Mouse (Mus musculus) myocyte (in vitro differentiated cells): ENCODE data around the gene Lalba. TPM values are rescaled to one million over a fixed set of nuclear protein-coding genes. Genes with fewer than 3 reads are reported as not detected.

Experiments
- H3K27me3 ChIP-seq: one replicate; pipeline ENCODE4 v1.6.1; 2011; ENCODE audit not compliant: control insufficient read depth, insufficient read depth, insufficient read length
- H3K36me3 ChIP-seq: one replicate; pipeline ENCODE4 v1.6.1; 2011; ENCODE audit not compliant: control insufficient read depth, insufficient read depth
- H3K4me2 ChIP-seq: one replicate; pipeline ENCODE4 v1.6.1; 2011; ENCODE audit warnings: low read depth, control low read depth
- H3K4me3 ChIP-seq: one replicate; pipeline ENCODE4 v1.5.1; 2011; ENCODE audit warnings: mild to moderate bottlenecking, control low read depth, moderate library complexity
- H3K79me2 ChIP-seq: one replicate; pipeline ENCODE4 v1.6.1; 2011; ENCODE audit not compliant: control insufficient read depth, insufficient read depth
- H3ac ChIP-seq: one replicate; pipeline ENCODE4 v1.6.1; 2011; ENCODE audit not compliant: control insufficient read depth, insufficient read length
- CEBPB ChIP-seq: IDR thresholded peaks from 2 replicates; pipeline ENCODE4 v1.6.1; 2011; ENCODE audit warnings: mild to moderate bottlenecking, moderate library complexity; ENCODE audit not compliant: poor library complexity, insufficient read depth, severe bottlenecking
- E2F4 ChIP-seq: IDR thresholded peaks from one replicate; pipeline ENCODE4 v1.6.1; 2011; ENCODE audit warnings: mild to moderate bottlenecking, control low read depth, moderate library complexity; ENCODE audit not compliant: insufficient read depth
- MAX ChIP-seq: IDR thresholded peaks from one replicate; pipeline ENCODE4 v1.6.1; 2011; ENCODE audit warnings: low read depth, mild to moderate bottlenecking, control low read depth
- MYOD1 ChIP-seq, 3 experiments: IDR thresholded peaks; one replicate each; pipeline ENCODE4 v1.6.1; 2011; ENCODE audit warnings: control low read depth in 2 of 3, low read depth in 2 of 3, mild to moderate bottlenecking in 2 of 3, moderate library complexity in 1 of 3; ENCODE audit not compliant: insufficient read length in 2 of 3, control insufficient read depth in 1 of 3
- MYOG ChIP-seq, 3 experiments: IDR thresholded peaks; one replicate each; pipeline ENCODE4 v1.6.1; 2011; ENCODE audit warnings: control low read depth in 2 of 3, low read depth in 2 of 3, mild to moderate bottlenecking in 2 of 3; ENCODE audit not compliant: insufficient read length in 2 of 3, control insufficient read depth in 1 of 3, insufficient read depth in 1 of 3
- POLR2A ChIP-seq: IDR thresholded peaks from one replicate; pipeline ENCODE4 v1.6.1; 2011; ENCODE audit warnings: low read depth, mild to moderate bottlenecking, control low read depth, moderate library complexity; ENCODE audit not compliant: insufficient read length
- POLR2AphosphoS2 ChIP-seq: IDR thresholded peaks from one replicate; pipeline ENCODE4 v1.6.1; 2011; ENCODE audit warnings: low read depth, control low read depth; ENCODE audit not compliant: insufficient read length
- REST ChIP-seq: IDR thresholded peaks from one replicate; pipeline ENCODE4 v1.6.1; 2011; ENCODE audit warnings: mild to moderate bottlenecking, control low read depth, moderate library complexity; ENCODE audit not compliant: insufficient read depth, insufficient read length
- SRF ChIP-seq: IDR thresholded peaks from one replicate; pipeline ENCODE4 v1.6.1; 2011; ENCODE audit warnings: low read depth; ENCODE audit not compliant: control insufficient read depth, insufficient read length
- TCF12 ChIP-seq: IDR thresholded peaks from one replicate; pipeline ENCODE4 v1.6.1; 2011; ENCODE audit warnings: mild to moderate bottlenecking, control low read depth; ENCODE audit not compliant: poor library complexity, insufficient read depth, severe bottlenecking
- TCF3 ChIP-seq: IDR thresholded peaks from one replicate; pipeline ENCODE4 v1.6.1; 2011; ENCODE audit warnings: low read depth, control low read depth; ENCODE audit not compliant: insufficient read length
- USF1 ChIP-seq: IDR thresholded peaks from one replicate; pipeline ENCODE4 v1.6.1; 2011; ENCODE audit warnings: low read depth, mild to moderate bottlenecking, control low read depth, moderate library complexity
- polyA plus RNA-seq: library from polyadenylated mRNA; unstranded; fragments of >200 nt; fragmentation: generic; extraction: Trizol; gene quantifications from one replicate; pipeline ENCODE4 v1.2.1, GENCODE M21; 2012; ENCODE audit warnings: missing spikeins

The Lalba gene
- polyA plus RNA-seq: not detected

DNA sequence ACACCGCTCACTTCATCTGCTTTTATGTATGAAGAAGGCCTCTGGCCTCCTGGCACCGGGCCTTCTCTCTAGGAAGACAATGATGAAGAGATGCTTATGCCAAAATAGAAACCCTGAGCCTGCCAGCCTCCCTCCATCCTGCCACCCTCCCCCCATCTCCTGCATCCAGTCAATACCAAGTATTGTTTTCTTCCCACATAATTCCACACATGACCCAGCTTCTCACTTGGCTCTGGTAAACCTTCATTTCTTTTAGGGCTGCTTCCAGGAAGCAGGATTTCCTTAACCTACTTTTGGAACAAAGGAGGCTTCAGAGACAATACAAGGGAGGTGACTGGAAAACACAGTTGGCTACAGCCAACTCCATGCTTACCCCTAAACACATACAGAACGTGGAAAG, at the start of gene Lalba:
Lalba (minus strand) TSS at position 21 of the 400 bp plus-strand sequence.
- Histone ChIP-seq H3K27me3 (peaks cover 53% of the 10 kb centered on the region), H3K4me2 (no peak within 1 kb of the TSS), H3ac (no peak within 1 kb of the TSS), H3K79me2 (no peaks in the 10 kb centered on the region), H3K36me3 (no peaks in the 10 kb centered on the region), H3K4me3 (no peak within 1 kb of the TSS)
- TF ChIP-seq REST (no peak), E2F4 (no peak), USF1 (no peak), POLR2A (no peak), CEBPB (no peak), SRF (no peak), MYOG (IDR thresholded peaks at IDR 0.05; ENCODE audit: control insufficient read depth in 1 of 3, insufficient read depth in 1 of 3, insufficient read length in 2 of 3, low read depth in 2 of 3) (no peak), MAX (no peak), TCF12 (no peak), POLR2AphosphoS2 (no peak), TCF3 (no peak), MYOD1 (IDR thresholded peaks at IDR 0.05; ENCODE audit: control insufficient read depth in 1 of 3, insufficient read length in 2 of 3, low read depth in 2 of 3) (no peak)

DNA sequence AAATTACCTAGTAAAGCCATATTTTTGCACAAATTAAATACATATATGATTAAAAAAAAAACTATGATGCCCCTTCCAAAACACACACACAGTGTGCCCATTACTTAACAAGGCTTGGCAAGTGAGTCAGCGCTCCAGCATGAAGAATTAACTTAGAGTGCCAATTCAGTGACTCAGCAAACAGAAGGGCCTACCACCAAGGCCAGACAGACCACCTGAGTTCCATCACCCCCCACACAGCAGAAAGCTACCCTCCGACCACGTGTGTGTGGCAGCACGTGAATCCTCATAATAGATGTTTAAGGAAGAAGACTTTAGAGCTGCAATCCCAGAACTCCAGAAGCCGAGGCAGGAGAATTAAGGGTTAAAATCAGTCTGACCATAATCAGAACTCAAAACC, 49.8 kb upstream of the Lalba start:
- TF ChIP-seq POLR2AphosphoS2 (peak; percentile 77), TCF12 (no peak), MYOG (IDR thresholded peaks at IDR 0.05; ENCODE audit: control insufficient read depth in 1 of 3, insufficient read depth in 1 of 3, insufficient read length in 2 of 3, low read depth in 2 of 3) (peak in 1 of 3 experiments; percentile 31), REST (no peak), USF1 (peak; percentile 76), MYOD1 (IDR thresholded peaks at IDR 0.05; ENCODE audit: control insufficient read depth in 1 of 3, insufficient read length in 2 of 3, low read depth in 2 of 3) (peak in 2 of 3 experiments; percentile 6 to 44), TCF3 (no peak), MAX (peak; percentile 91), POLR2A (peak; percentile 35), E2F4 (no peak), CEBPB (0 out of 2 replicates have a peak, but pooled peaks have one; percentile 40), SRF (no peak)
- peaks cover 44% of the 10 kb centered on the region for H3K79me2 ChIP-seq
- H3K4me2 ChIP-seq: peak overlapping the region; percentile 88
- peak overlapping the region; percentile 89 for H3K4me3 ChIP-seq
- peaks cover 41% of the 10 kb centered on the region for H3K36me3 ChIP-seq
- H3K27me3 ChIP-seq: no peaks in the 10 kb centered on the region
- H3ac ChIP-seq: peak overlapping the region; percentile 95

DNA sequence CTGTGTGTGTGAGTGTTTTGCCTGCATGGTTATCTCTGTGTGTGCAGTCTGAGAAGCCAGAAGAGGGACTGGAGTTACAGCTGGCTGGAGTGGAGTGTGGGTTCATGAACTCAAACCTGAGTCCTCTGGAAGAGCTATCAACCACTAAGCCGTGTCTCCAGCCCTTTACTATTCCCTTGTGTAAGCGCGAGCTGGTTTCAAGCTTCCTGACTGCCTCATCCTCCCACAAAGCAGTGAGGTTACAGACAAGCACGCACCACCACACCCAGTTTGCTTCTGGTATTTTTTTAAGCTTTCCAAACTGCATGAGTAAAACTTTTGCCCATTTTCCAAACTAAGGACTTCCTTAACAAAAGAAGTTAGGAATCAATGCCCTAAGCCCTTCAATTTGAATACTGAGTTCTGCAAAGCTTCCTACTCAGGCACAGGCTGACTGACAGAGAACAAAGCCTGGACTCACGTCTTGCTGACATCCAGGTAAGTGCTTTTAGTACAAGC, 45.6 kb upstream of the Lalba start:
- Histone ChIP-seq H3K36me3 (peaks cover 78% of the 10 kb centered on the region), H3K4me3 (no peak overlapping the region), H3K4me2 (peak overlapping the region; percentile 66), H3K27me3 (no peaks in the 10 kb centered on the region), H3ac (no peak overlapping the region), H3K79me2 (peaks cover 76% of the 10 kb centered on the region)
- TF ChIP-seq POLR2A (no peak), TCF3 (no peak), TCF12 (no peak), REST (no peak), SRF (no peak), E2F4 (no peak), MYOD1 (IDR thresholded peaks at IDR 0.05; ENCODE audit: control insufficient read depth in 1 of 3, insufficient read length in 2 of 3, low read depth in 2 of 3) (no peak), CEBPB (no peak), USF1 (no peak), POLR2AphosphoS2 (no peak), MAX (no peak), MYOG (IDR thresholded peaks at IDR 0.05; ENCODE audit: control insufficient read depth in 1 of 3, insufficient read depth in 1 of 3, insufficient read length in 2 of 3, low read depth in 2 of 3) (no peak)

DNA sequence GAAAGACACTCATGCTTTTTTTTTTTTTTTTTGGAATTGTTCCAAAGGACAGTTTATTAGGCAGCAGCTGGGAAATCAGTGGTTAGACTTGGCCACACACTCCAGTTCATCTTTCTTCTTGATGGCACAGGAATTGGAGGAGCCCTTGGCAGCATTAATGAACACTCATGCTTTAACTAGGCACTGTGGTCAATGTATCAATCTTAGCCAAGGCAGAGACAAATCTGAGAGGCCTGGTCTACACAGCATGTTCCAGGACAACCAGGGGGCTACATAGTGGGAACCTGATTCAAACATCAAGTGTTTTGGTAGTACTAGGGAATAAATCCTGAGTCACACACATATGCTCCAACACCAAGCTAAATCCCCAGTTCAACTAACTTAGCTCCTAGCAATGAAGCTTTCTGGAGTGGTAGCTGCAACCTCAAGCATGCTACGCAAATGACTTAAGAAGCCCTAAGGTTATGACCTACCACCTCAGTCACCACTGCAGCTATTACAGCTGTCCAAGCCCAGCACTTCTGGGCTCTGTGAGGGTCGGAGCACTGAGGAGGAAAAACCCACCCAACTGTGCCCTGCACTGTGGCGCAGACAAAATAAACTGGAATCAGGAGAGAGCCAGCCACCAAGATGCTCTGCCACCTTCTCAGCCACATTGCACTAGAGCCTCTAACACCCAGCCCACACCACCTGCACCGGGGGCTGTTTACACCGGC, 44.7 kb upstream of the Lalba start:
- Histone ChIP-seq H3K27me3 (no peaks in the 10 kb centered on the region), H3K4me2 (peak overlapping the region; percentile 66), H3K36me3 (peaks cover 87% of the 10 kb centered on the region), H3ac (no peak overlapping the region), H3K79me2 (peaks cover 76% of the 10 kb centered on the region), H3K4me3 (no peak overlapping the region)
- TF ChIP-seq MYOG (IDR thresholded peaks at IDR 0.05; ENCODE audit: control insufficient read depth in 1 of 3, insufficient read depth in 1 of 3, insufficient read length in 2 of 3, low read depth in 2 of 3): peak in 1 of 3 experiments; percentile 62
- TF ChIP-seq CEBPB: no peak
- TF ChIP-seq TCF3: no peak
- TF ChIP-seq TCF12: peak; percentile 26
- no peak for TF ChIP-seq POLR2AphosphoS2
- peak in 2 of 3 experiments; percentile 47 to 68 for TF ChIP-seq MYOD1 (IDR thresholded peaks at IDR 0.05; ENCODE audit: control insufficient read depth in 1 of 3, insufficient read length in 2 of 3, low read depth in 2 of 3)
